Mouse (Mus musculus) lung, embryonic 14.5 days (tissue): Measurements from ENCODE around the gene Capn8. TPM values are rescaled to one million over a fixed set of nuclear protein-coding genes. Genes with fewer than 3 reads are reported as not detected.

ENCODE experiments used
- ATAC-seq: fragments of 200-750 bp; cut with Nextera tagmentation; 2 replicates; pipeline ENCODE4 v1.8.0; 2017; ENCODE audit warnings: mild to moderate bottlenecking, moderate TSS enrichment, moderate library complexity; ENCODE audit not compliant: insufficient read depth
- DNase-seq: peaks from one replicate; pipeline ENCODE4 v3.0.0-alpha.2; 2015
- H3K27ac ChIP-seq: fragments of 300-500 bp; sonication (generic); 2 replicates; pipeline ENCODE4 v1.5.1; 2014; ENCODE audit warnings: low read depth, mild to moderate bottlenecking, moderate library complexity
- H3K27me3 ChIP-seq: fragments of 300-500 bp; sonication (generic); 2 replicates; pipeline ENCODE4 v1.6.1; 2014; ENCODE audit warnings: low read length, control low read depth; ENCODE audit not compliant: insufficient read depth
- H3K36me3 ChIP-seq: fragments of 300-500 bp; sonication (generic); 2 replicates; pipeline ENCODE4 v1.6.1; 2014; ENCODE audit warnings: control low read depth; ENCODE audit not compliant: insufficient read depth
- H3K4me1 ChIP-seq: fragments of 300-500 bp; sonication (generic); 2 replicates; pipeline ENCODE4 v1.6.1; 2014; ENCODE audit warnings: antibody characterized with exemption, control low read depth; ENCODE audit not compliant: insufficient read depth
- H3K4me2 ChIP-seq: fragments of 300-500 bp; sonication (generic); 2 replicates; pipeline ENCODE4 v1.6.1; 2014; ENCODE audit warnings: mild to moderate bottlenecking
- H3K4me3 ChIP-seq: fragments of 300-500 bp; sonication (generic); 2 replicates; pipeline ENCODE4 v1.5.1; 2014; ENCODE audit warnings: low read depth, low read length
- H3K9ac ChIP-seq: fragments of 300-500 bp; sonication (generic); 2 replicates; pipeline ENCODE4 v1.6.1; 2014
- H3K9me3 ChIP-seq: fragments of 300-500 bp; sonication (generic); 2 replicates; pipeline ENCODE4 v1.6.1; 2016; ENCODE audit warnings: low read depth, low read length, control low read depth
- CTCF ChIP-seq: IDR thresholded peaks from 2 replicates; pipeline ENCODE4 v1.5.1; 2016; ENCODE audit warnings: antibody characterized with exemption, low read depth
- WGBS: fragments of 180-500 bp; shearing (Covaris S2); extraction: QIAGEN DNeasy Blood & Tissue Kit; methylation state at CpG from one replicate; pipeline ENCODE4 v1.1.7; 2014; 5-methylcytosine and 5-hydroxymethylcytosine counted together
- polyA plus RNA-seq: library from polyadenylated mRNA; unstranded; fragments of >200 nt; fragmentation: Nextera tagmentation; extraction: Ambion mirVana; gene quantifications from 2 replicates; pipeline ENCODE4 v1.2.1, GENCODE M21; 2014

Capn8 gene
- polyA plus RNA-seq, 1 experiment from 2014 or later, result not detected

- no peak overlapping the region for H3K4me3 ChIP-seq
- H3K9ac ChIP-seq, result no peak overlapping the region
- no peaks in the 10 kb centered on the region for H3K9me3 ChIP-seq
- H3K4me1 ChIP-seq, result no peaks in the 10 kb centered on the region
- ATAC-seq (peak; percentile 56), DNase-seq (peak; percentile 53)
- TF ChIP-seq CTCF, result no peak
- no peaks in the 10 kb centered on the region for H3K27me3 ChIP-seq
- H3K36me3 ChIP-seq, result no peaks in the 10 kb centered on the region
- H3K4me2 ChIP-seq, result peak overlapping the region; percentile 18; the same call in 1 of the 2 replicates
- WGBS, result 13% methylated on average over 19 of the region's 19 CpGs
- H3K27ac ChIP-seq, result no peak overlapping the region
Measured at GRCm38 (mm10) chr1:182527921-182528858, 36.6 kb upstream of the Capn8 start.

GRCm38 (mm10) chr1:182533583-182533982 is 31.2 kb upstream of the Capn8 start:
- TF ChIP-seq CTCF, result no peak
- Histone ChIP-seq H3K4me1 (no peaks in the 10 kb centered on the region), H3K4me2 (no peak overlapping the region), H3K9me3 (no peaks in the 10 kb centered on the region), H3K36me3 (no peaks in the 10 kb centered on the region), H3K27ac (no peak overlapping the region), H3K9ac (no peak overlapping the region), H3K4me3 (no peak overlapping the region), H3K27me3 (no peaks in the 10 kb centered on the region)
- WGBS, result 79% methylated on average over 3 of the region's 3 CpGs
- ATAC-seq (no peak), DNase-seq (no peak)

DNA sequence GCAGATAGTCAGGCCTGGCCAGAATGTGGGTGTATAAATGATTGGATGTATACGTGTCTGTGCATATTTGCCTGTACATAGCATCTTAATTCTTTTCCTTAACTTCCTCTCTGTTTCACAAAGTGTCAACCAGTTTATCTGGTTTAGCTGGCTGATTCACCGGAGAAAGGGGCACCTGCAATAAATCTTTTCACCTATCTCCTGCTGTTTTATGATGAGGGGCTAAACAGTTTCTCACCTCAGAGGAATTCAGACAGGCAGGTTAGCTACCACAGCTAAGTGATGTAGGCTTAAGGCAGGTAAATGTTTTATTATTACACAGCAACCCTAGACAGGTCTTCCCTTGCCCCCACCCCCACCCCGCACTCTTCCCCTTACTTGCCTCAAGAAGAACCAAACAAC is 29.7 kb upstream of the Capn8 start:
- H3K4me3 ChIP-seq, result no peak overlapping the region
- ATAC-seq, result no peak
- TF ChIP-seq CTCF, result no peak
- no peak overlapping the region for H3K27ac ChIP-seq
- H3K4me1 ChIP-seq, result 0 out of 2 replicates have a peak, but pooled peaks cover 3% of the 10 kb centered on the region
- H3K9me3 ChIP-seq, result no peaks in the 10 kb centered on the region
- H3K36me3 ChIP-seq, result no peaks in the 10 kb centered on the region
- 68% methylated on average over 3 of the region's 3 CpGs for WGBS
- no peak overlapping the region for H3K4me2 ChIP-seq
- H3K27me3 ChIP-seq, result no peaks in the 10 kb centered on the region
- DNase-seq, result no peak
- H3K9ac ChIP-seq, result no peak overlapping the region

DNA sequence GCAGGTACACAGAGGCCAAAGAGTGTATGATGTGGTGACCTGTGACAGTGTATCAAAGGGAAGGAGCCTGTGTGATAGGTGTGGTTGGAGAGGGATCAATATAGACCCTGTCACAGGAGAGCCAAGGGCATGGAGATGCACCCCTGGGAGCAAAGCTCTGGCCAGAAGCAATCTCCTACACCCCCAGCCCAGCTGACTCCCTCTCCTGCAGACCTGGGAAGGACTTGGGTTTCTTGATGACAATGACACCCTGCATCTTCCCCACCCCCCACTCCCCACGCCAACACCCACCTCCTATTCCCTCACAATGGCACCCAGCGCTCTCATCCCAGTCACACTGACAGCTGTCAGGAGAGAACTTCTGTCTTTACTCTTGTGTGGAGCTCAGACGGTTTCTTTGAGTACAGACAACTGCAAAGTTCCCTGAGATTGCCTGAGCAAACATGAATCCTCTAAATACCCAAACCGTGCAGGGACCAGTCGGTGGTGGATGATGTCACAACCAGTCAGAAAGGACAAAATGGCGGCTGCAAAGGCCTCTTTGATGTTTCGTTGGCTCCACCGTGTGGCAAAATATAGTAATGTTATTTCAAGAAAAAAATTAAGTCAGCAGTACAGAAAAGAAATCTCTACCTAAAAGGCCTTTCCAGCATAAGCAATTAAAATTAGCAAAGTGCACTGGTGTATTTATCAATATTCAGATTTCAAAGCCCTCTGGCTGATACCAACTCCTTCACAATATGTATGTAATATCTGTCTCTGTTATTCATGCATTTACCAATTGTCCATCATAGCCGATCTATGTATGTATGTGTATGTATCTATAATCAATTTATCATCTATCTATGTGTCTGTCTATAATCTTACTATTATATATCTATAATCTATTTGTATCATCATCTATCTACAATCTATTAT is 25.5 kb upstream of the Capn8 start:
- H3K4me2 ChIP-seq, result peak overlapping the region; percentile 54
- H3K9me3 ChIP-seq, result no peaks in the 10 kb centered on the region
- no peaks in the 10 kb centered on the region for H3K27me3 ChIP-seq
- H3K4me3 ChIP-seq, result peak overlapping the region; percentile 21
- no peaks in the 10 kb centered on the region for H3K36me3 ChIP-seq
- H3K4me1 ChIP-seq, result 0 out of 2 replicates have a peak, but pooled peaks cover 3% of the 10 kb centered on the region
- TF ChIP-seq CTCF, result peak; percentile 74
- WGBS, result 18% methylated on average over 9 of the region's 9 CpGs
- peak; percentile 97 for DNase-seq
- H3K27ac ChIP-seq, result no peak overlapping the region
- ATAC-seq, result peak; percentile 84
- H3K9ac ChIP-seq, result peak overlapping the region; percentile 40; the same call in 1 of the 2 replicates

DNA sequence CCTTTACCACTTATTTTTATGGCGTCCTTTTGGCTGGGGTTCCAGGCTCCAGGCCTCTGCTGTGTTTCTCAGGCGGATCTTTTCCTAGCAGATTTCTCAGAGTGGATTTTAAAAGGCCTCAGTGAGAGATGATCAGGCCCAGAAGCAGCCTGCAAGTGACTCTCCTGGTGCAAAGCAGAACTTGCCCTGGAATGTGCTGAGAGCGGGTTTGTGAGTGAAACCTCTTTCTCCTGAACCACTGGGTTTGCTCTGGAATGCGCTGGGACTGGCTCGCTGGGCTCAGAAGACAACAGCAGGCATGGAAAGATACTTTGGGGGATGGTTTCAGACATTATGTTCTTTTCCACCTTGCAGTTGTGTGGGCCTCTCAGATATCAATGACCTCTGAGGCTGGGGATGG is 22.7 kb upstream of the Capn8 start:
- 63% methylated on average over 5 of the region's 5 CpGs for WGBS
- no peak for TF ChIP-seq CTCF
- H3K27me3 ChIP-seq, result no peaks in the 10 kb centered on the region
- no peak overlapping the region for H3K4me3 ChIP-seq
- ATAC-seq (no peak), DNase-seq (no peak)
- no peak overlapping the region for H3K27ac ChIP-seq
- 0 out of 2 replicates have a peak, but pooled peaks cover 3% of the 10 kb centered on the region for H3K4me1 ChIP-seq
- no peak overlapping the region for H3K4me2 ChIP-seq
- H3K9me3 ChIP-seq, result no peaks in the 10 kb centered on the region
- H3K9ac ChIP-seq, result no peak overlapping the region
- H3K36me3 ChIP-seq, result no peaks in the 10 kb centered on the region

- Histone ChIP-seq H3K4me1 (0 out of 2 replicates have a peak, but pooled peaks cover 3% of the 10 kb centered on the region), H3K9ac (no peak overlapping the region), H3K9me3 (no peaks in the 10 kb centered on the region), H3K36me3 (no peaks in the 10 kb centered on the region), H3K27me3 (no peaks in the 10 kb centered on the region), H3K4me2 (no peak overlapping the region), H3K4me3 (no peak overlapping the region), H3K27ac (no peak overlapping the region)
- 64% methylated on average over 8 of the region's 8 CpGs for WGBS
- no peak for ATAC-seq
- DNase-seq, result no peak
- no peak for TF ChIP-seq CTCF
Measured at GRCm38 (mm10) chr1:182543136-182543535, 21.7 kb upstream of the Capn8 start.
